Mouse (Mus musculus) cerebellum, adult 2 months (tissue): ENCODE measurements around the gene Ccdc124.

Experiments
- CTCF ChIP-seq: fragments of 200-500 bp; IDR thresholded peaks from 2 replicates; pipeline ENCODE4 v1.5.1; 2011; ENCODE audit warnings: low read depth, mild to moderate bottlenecking, control low read depth, low read length, moderate library complexity, borderline replicate concordance; ENCODE audit not compliant: insufficient read depth
- POLR2A ChIP-seq: fragments of 200-500 bp; IDR thresholded peaks from 2 replicates; pipeline ENCODE4 v1.6.1; 2011; ENCODE audit warnings: low read length, control low read depth, borderline replicate concordance; ENCODE audit not compliant: insufficient read depth

GRCm38 (mm10) chr8:70853863-70854262 lies 19.9 kb downstream of the Ccdc124 start:
- TF ChIP-seq CTCF (no peak), POLR2A (no peak)
